Comparison of ENCODE assay signal across 10 mouse cellular contexts in the genomic region with DNA sequence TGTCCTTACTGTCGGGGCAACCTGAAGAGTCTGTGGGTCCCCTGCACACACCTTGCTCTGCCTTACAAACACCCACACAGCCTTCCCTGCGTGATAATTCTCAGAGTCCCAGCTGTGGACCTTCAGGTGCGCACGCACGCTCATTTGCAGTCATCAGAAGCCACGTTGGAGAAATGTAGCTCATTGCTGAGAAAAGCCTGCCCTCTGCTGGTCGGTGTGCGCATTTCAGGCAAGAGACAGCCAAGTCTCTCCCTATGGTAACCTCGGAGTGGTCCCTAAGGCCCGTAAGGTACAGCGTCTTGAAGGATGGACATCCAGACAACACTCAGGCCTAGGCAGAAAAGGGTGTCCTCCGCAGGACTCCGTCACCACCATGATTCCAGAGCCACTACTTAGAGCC. TPM values are rescaled to one million over a fixed set of nuclear protein-coding genes. Genes with fewer than 3 reads are reported as not detected.
A peak's percentile ranks its signal among the peaks of the same experiment; 100 is the strongest.
DNase-seq lines count a peak whose midpoint lies in the region; ATAC-seq lines count a peak whose summit lies in the region.
"Had no signal": no experiment of that assay in that cellular context is flagged by ENCODE, and none has a peak within 500 bp of the region (broad histone marks: within the 10 kb centered on the region; RNA-seq: fewer than 3 reads in every experiment).

No protein-coding gene starts in this region.

- peak; percentile 58 for DNase-seq in liver
- DNase-seq in c-Kit-positive CD71-positive TER-119-positive erythroid progenitor cells, embryonic 14.5 days (ENCODE audit: low spot score): peak; percentile 29
- peak; percentile 90 for DNase-seq in forebrain, embryonic 14.5 days (ENCODE audit: low spot score)
- peak; percentile 54 for DNase-seq in induced T-regulatory cell, adult 2 months (ENCODE audit: low read depth)
- DNase-seq in left cerebral cortex, postnatal 4 days: peak; percentile 88
- peak; percentile 3 to 20 for DNase-seq in natural killer cell, adult 2 months (ENCODE audit: low spot score in 2 of 2)
- peak; percentile 85 for DNase-seq in testis, postnatal 10 days (ENCODE audit: low spot score)

- no peaks in the 10 kb centered on the region for H3K4me1 ChIP-seq in liver, embryonic 12.5 days
- H3K4me1 ChIP-seq in forebrain, embryonic 14.5 days (ENCODE audit: control insufficient read depth, insufficient read depth, low read length): no peaks in the 10 kb centered on the region
- H3K4me1 ChIP-seq: embryonic facial prominence, embryonic 15.5 days had no signal

- no peaks in the 10 kb centered on the region for H3K9me3 ChIP-seq in liver, embryonic 12.5 days (replicated peaks)
- H3K9me3 ChIP-seq in forebrain, embryonic 14.5 days (replicated peaks; ENCODE audit: control insufficient read depth, low read length): no peaks in the 10 kb centered on the region
- H3K9me3 ChIP-seq: embryonic facial prominence, embryonic 15.5 days had no signal

- no peaks in the 10 kb centered on the region; the same call in 1 of the 2 replicates for H3K27me3 ChIP-seq in liver, embryonic 12.5 days (replicated peaks)
- no peaks in the 10 kb centered on the region for H3K27me3 ChIP-seq in forebrain, embryonic 14.5 days (replicated peaks; ENCODE audit: control insufficient read depth, insufficient read depth, low read length)

- no peak overlapping the region for H3K4me2 ChIP-seq in liver, embryonic 12.5 days
- no peak overlapping the region for H3K4me2 ChIP-seq in forebrain, embryonic 14.5 days (ENCODE audit: low read length)
- H3K4me2 ChIP-seq: embryonic facial prominence, embryonic 15.5 days had no signal

- no peak overlapping the region for H3K9ac ChIP-seq in liver, embryonic 12.5 days
- H3K9ac ChIP-seq in forebrain, embryonic 14.5 days (ENCODE audit: low read length): no peak overlapping the region
- H3K9ac ChIP-seq: embryonic facial prominence, embryonic 15.5 days had no signal

- no peaks in the 10 kb centered on the region for H3K36me3 ChIP-seq in liver, embryonic 12.5 days
- no peaks in the 10 kb centered on the region for H3K36me3 ChIP-seq in forebrain, embryonic 14.5 days (ENCODE audit: control insufficient read depth, insufficient read depth, low read length)
- H3K36me3 ChIP-seq: embryonic facial prominence, embryonic 15.5 days had no signal

- no peak for ATAC-seq in liver, embryonic 12.5 days
- 0 out of 2 replicates have a peak, but pooled peaks have one; percentile 44 for ATAC-seq in forebrain, embryonic 14.5 days

- intact Hi-C loops in left cerebral cortex, postnatal 4 days (cut with DNase I): loop anchor here (2.0 kb wide), 1 partner anchor 1020 kb away; no protein-coding TSS in a partner anchor

- H3K4me3 ChIP-seq in liver, embryonic 12.5 days: no peak overlapping the region
- no peak overlapping the region for H3K4me3 ChIP-seq in forebrain, embryonic 14.5 days (ENCODE audit: low read depth, low read length)
- H3K4me3 ChIP-seq: embryonic facial prominence, embryonic 15.5 days had no signal

- WGBS in liver, embryonic 12.5 days (ENCODE audit: insufficient replicate concordance): 27% methylated on average over 13 of the region's 13 CpGs
- 15% methylated on average over 13 of the region's 13 CpGs for WGBS in forebrain, embryonic 14.5 days

- H3K27ac ChIP-seq in liver, embryonic 12.5 days: no peak overlapping the region
- H3K27ac ChIP-seq in forebrain, embryonic 14.5 days (ENCODE audit: low read depth, low read length): no peak overlapping the region
- H3K27ac ChIP-seq: embryonic facial prominence, embryonic 15.5 days had no signal

RNA-seq across cellular contexts. Expression of a gene that starts 50.9 kb away (rescaled TPM):
- not detected in 2 replicates for polyA plus RNA-seq in liver, embryonic 12.5 days (2016; fragmentation: Nextera tagmentation; extraction: Ambion mirVana)
- not detected in 2 replicates for polyA plus RNA-seq in forebrain, embryonic 14.5 days (2014; fragmentation: Nextera tagmentation; extraction: Ambion mirVana)
- not detected for total RNA-seq in left cerebral cortex, postnatal 4 days (2021)
- total RNA-seq: neutrophil, adult 5-6 weeks had no signal
- polyA plus RNA-seq: embryonic facial prominence, embryonic 15.5 days had no signal

Comparison
In these comparisons a context has a peak if more than half of its experiments do, and no peak if none do; other contexts are left out.
1. DNase-seq: peak in every context shown above with its lines; median percentile 90 in forebrain, embryonic 14.5 days; 88 in left cerebral cortex, postnatal 4 days; 85 in testis, postnatal 10 days; 58 in liver; 54 in induced T-regulatory cell, adult 2 months; 29 in c-Kit-positive CD71-positive TER-119-positive erythroid progenitor cells, embryonic 14.5 days; 12 in natural killer cell, adult 2 months.